Mouse (Mus musculus): ENCODE data around the gene Ifi202b. TPM values are rescaled to one million over a fixed set of nuclear protein-coding genes. Genes with fewer than 3 reads are reported as not detected.
"Not testable (repeated sequence)": the region's sequence is repeated elsewhere in the genome, so short reads cannot be mapped to it uniquely, and the experiment has no call there.

Gene Ifi202b
- polyA plus RNA-seq (2016; fragmentation: Nextera tagmentation; extraction: Ambion mirVana), result not detected in 2 replicates

DNA sequence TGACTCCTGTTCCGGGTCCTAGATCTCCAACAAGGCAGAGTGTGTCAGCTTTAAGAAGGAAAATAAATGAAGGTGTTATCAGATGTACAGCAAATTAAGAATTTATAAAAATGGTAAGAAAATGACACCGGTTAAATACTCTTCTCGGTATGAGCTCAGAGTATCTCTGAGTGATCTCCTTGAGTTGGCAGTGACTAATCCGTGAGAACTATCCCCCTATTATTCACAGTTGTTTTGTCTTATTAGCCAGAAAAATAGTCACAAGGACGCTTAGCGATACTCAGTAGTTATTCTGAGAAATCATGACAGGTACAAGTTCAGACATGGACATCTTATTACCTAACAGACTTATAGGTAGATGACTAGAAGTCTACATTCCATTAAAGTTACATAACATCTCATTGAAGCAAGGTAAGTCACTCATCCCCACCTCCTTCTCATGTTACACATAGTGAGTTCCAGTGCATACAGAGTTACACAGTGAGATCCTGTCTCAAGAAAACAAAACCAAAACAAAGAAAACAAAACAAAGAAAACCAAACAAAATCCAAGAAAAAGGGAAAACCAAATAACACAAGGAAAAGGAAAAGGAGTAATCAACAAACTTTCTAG lies at the start of gene Ifi202b:
TSS of gene Ifi202b (minus strand) at position 51 of the 612 bp plus-strand sequence.
- WGBS, result 88% methylated on average over 6 of the region's 6 CpGs
- H3K9me3 ChIP-seq; H3K27ac ChIP-seq; H3K27me3 ChIP-seq (ENCODE audit: insufficient read depth, poor library complexity, severe bottlenecking); DNase-seq (ENCODE audit: low spot score); H3K4me1 ChIP-seq (replicated peaks); H3K36me3 ChIP-seq; H3K4me3 ChIP-seq: not testable (repeated sequence)

DNA sequence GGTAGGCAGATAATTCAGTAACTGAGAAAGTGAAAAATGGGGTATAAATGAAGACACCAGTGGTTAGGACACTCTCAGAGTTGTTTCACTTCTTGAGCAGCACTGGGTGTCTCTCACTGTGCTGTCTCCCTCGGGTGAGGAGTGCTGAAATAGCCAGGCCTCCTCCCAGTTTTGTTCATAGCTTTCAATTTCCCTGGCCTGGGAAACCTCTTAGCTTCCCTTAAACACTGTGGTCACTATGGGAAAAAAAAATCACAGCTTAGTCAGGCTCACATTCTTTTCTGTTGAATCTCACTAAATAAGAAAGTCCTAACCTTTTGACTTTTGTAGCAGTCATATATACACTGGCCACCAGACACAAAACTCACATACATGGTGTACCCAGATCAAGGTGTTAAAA lies 49.2 kb upstream of the Ifi202b start, which contains the start of gene Ifi205:
TSS of gene Ifi205 (minus strand) at position 113 of the 400 bp plus-strand sequence.
- Histone ChIP-seq H3K9me3 (no peaks in the 10 kb centered on the region), H3K27ac (no peak within 1 kb of the TSS), H3K4me1 (replicated peaks) (no peaks in the 10 kb centered on the region), H3K27me3 (ENCODE audit: insufficient read depth, poor library complexity, severe bottlenecking) (no peaks in the 10 kb centered on the region), H3K4me3 (no peak within 1 kb of the TSS), H3K36me3 (no peaks in the 10 kb centered on the region)
- WGBS, result 57% methylated on average over 1 of the region's 1 CpGs
- no peak for DNase-seq (ENCODE audit: low spot score)

DNA sequence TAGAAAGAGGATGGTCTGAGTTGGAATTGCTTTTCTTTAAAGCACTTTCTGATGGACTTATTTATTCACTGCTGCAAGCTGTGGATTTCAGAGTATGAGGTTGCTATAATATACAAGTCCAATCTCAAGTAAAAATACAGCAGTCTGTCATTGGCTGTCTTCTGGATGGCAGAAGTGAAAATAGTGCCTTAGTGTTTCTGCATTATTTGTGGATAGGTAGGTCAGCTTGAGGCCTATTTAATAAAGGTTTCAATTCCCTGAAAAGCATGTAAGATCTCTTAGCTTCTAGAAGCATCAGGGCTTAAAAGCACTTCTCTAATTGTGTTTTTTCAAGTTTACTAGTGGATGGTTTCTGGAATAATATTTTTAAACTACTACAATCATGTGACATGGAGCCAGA lies 24.5 kb upstream of the Ifi202b start:
- not testable (repeated sequence) for H3K36me3 ChIP-seq; H3K27ac ChIP-seq; H3K27me3 ChIP-seq (ENCODE audit: insufficient read depth, poor library complexity, severe bottlenecking); H3K9me3 ChIP-seq; DNase-seq (ENCODE audit: low spot score); H3K4me1 ChIP-seq (replicated peaks); H3K4me3 ChIP-seq

DNA sequence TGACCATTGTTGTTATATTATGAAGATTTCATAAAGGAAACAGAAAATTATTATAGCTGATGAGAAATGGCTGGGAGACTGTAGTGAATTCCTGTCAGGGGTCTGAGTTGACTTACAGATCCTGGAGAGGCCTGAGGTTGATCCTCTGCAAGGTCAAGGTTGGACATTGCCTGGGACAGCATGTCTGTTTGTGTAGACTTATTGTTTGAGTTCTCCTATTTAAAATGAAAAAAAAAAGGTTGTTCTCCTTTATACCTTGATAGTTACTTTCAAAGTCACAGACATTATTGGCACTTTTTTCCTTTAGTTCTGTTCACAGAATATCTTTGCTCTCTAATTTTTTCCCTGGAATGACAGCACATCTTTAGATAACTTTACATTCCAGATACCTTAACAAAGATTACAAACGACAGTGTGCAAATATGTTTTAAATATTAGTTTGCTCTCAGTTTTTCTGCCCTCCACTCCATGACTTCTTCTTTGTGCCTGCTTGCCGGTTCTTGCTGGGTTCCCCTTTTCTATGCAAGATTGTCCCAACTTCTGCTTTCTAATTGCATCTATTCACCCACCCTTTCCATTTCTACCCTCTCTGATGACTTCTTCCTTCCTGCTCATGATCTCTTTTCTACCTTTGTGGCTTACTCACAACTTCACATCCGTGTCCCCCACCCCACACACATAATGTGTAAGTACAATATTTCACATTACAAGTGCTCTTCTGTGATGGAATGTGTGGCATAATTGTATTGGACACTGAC lies 22.0 kb upstream of the Ifi202b start:
- H3K27ac ChIP-seq; DNase-seq (ENCODE audit: low spot score); H3K4me1 ChIP-seq (replicated peaks); H3K36me3 ChIP-seq; H3K27me3 ChIP-seq (ENCODE audit: insufficient read depth, poor library complexity, severe bottlenecking); H3K9me3 ChIP-seq; H3K4me3 ChIP-seq: not testable (repeated sequence)
- WGBS, result 84% methylated on average over 2 of the region's 3 CpGs

DNA sequence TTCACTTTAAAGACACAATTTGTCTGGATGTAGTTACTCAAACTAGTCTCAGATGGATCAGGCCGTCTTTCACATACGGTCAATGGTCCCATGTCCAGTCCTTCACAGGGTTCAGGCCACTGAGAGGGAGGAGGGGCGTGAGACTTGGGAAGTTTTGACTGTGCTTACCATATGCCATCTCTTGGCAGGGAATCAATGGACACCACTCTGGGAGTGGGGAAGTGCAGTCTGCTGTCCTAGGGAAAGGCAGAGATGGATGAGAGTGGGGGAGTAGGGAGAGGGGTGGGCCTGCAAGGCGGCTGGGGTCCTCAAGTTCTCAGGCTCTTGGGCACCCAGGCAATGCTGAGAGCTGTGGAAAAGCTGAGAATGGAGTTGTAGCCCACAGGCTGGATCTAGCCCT lies 12.5 kb upstream of the Ifi202b start:
- H3K4me1 ChIP-seq (replicated peaks), result no peaks in the 10 kb centered on the region
- H3K4me3 ChIP-seq, result no peak overlapping the region
- no peaks in the 10 kb centered on the region for H3K9me3 ChIP-seq
- H3K36me3 ChIP-seq, result no peaks in the 10 kb centered on the region
- no peaks in the 10 kb centered on the region for H3K27me3 ChIP-seq (ENCODE audit: insufficient read depth, poor library complexity, severe bottlenecking)
- DNase-seq (ENCODE audit: low spot score), result no peak
- no peak overlapping the region for H3K27ac ChIP-seq
- 88% methylated on average over 4 of the region's 4 CpGs for WGBS

DNA sequence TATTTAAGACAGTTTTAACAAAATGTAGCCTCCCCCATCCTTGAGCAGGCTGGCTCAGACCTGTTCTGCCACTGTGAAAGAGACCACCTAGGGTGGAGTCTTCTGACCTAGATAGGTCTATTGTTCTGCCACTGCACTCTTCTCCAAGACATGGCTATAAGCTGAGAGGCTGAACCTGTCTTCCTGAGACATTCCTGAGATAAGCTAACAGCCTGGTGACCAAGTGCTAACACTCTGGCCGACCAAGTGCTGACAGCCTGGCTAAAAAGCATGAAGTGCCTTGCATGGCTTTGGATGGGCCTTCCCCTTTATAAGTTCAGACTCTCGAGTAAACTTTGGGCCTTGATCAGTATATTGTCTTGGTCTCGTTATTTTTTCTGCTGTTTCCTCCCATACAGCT lies 1.5 kb downstream of the Ifi202b start:
- not testable (repeated sequence) for DNase-seq (ENCODE audit: low spot score); H3K27me3 ChIP-seq (ENCODE audit: insufficient read depth, poor library complexity, severe bottlenecking); H3K4me3 ChIP-seq; H3K4me1 ChIP-seq (replicated peaks); H3K36me3 ChIP-seq; H3K9me3 ChIP-seq; H3K27ac ChIP-seq
- WGBS, result 64% methylated on average over 3 of the region's 3 CpGs

DNA sequence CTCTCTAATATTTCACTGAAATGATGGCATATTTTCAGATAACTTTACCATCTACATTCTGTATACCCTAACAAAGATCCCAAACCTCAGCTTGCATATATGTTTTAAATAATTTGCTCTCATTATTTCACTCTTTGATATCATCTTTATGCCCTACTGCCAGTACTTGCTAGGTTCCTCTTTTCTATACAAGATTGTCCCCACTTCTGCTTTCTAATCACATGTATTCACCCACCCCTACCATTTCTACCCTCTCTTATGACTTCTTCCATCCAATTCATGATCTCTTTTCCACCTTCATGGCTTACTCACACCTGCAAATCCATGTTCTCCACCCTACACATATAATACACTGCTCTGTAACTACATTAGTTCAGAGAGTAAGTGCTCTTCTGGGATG lies 4.9 kb downstream of the Ifi202b start:
- no peak for DNase-seq (ENCODE audit: low spot score)
- Histone ChIP-seq H3K4me1 (replicated peaks) (no peaks in the 10 kb centered on the region), H3K4me3 (no peak overlapping the region), H3K36me3 (no peaks in the 10 kb centered on the region), H3K27me3 (ENCODE audit: insufficient read depth, poor library complexity, severe bottlenecking) (no peaks in the 10 kb centered on the region), H3K27ac (no peak overlapping the region), H3K9me3 (no peaks in the 10 kb centered on the region)

DNA sequence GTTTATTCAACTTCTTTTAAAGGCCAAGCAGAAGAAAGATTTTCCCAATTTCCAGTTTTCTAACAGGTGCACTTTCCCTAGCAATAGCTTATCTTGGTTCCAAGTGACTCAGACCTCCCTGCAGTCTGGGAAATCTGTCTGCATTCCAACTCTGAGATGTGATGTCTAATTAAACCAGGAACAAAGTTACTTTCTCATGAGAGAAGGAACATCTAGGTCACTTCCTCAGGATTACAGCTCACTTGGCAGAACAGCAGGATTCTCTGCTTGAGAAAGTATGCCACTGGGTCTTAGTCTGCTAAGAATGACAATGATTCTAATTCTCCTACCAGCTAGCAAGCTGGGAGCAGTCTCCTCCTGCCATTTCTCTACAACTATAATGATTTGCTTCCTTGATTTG lies 9.4 kb downstream of the Ifi202b start:
- H3K27ac ChIP-seq, result no peak overlapping the region
- H3K9me3 ChIP-seq, result no peaks in the 10 kb centered on the region
- no peaks in the 10 kb centered on the region for H3K4me1 ChIP-seq (replicated peaks)
- no peak overlapping the region for H3K4me3 ChIP-seq
- H3K27me3 ChIP-seq (ENCODE audit: insufficient read depth, poor library complexity, severe bottlenecking), result no peaks in the 10 kb centered on the region
- no peaks in the 10 kb centered on the region for H3K36me3 ChIP-seq
- DNase-seq (ENCODE audit: low spot score), result no peak

DNA sequence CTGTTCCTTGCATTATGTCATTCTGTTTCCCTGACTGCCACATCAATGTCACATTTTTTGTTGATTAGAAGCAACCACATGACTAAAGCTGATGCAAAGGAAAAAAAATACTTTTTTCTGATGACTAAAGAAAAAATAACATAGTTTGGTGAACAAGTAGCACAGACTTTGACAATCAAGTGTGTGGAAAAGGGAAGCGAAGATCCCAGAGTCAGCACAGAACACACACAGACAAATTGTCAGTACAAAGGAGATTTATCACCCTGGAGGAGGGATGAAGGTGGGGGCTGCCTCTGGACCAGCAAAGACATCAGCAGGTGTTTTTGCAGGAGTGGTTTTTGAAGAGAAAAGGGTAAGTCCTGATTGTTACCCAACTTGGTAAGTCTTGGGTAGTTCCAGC lies 21.1 kb downstream of the Ifi202b start:
- H3K4me3 ChIP-seq; H3K36me3 ChIP-seq; H3K4me1 ChIP-seq (replicated peaks); H3K27me3 ChIP-seq (ENCODE audit: insufficient read depth, poor library complexity, severe bottlenecking); H3K27ac ChIP-seq; H3K9me3 ChIP-seq; DNase-seq (ENCODE audit: low spot score): not testable (repeated sequence)
- WGBS, result 90% methylated on average over 1 of the region's 1 CpGs

DNA sequence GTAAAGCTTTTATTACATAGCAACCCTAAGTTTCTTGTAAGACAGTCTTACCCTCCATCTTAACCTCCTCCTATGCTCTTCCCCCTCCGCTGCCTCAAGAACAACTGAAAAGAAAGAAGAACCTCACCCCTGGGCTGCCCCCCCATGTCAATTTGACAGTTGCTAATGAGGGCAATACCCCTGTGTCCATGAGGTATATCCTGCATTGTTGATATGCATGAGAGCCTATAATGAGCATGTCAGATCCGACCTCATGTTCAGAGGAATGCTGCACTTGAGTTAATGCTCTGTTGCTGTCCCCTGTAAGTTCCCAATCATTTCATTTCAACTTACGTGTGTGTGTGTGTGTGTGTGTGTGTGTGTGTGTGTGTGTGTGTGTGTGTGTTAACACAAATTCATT lies 22.5 kb downstream of the Ifi202b start:
- not testable (repeated sequence) for H3K36me3 ChIP-seq, H3K4me3 ChIP-seq
- 68% methylated on average over 3 of the region's 3 CpGs for WGBS

DNA sequence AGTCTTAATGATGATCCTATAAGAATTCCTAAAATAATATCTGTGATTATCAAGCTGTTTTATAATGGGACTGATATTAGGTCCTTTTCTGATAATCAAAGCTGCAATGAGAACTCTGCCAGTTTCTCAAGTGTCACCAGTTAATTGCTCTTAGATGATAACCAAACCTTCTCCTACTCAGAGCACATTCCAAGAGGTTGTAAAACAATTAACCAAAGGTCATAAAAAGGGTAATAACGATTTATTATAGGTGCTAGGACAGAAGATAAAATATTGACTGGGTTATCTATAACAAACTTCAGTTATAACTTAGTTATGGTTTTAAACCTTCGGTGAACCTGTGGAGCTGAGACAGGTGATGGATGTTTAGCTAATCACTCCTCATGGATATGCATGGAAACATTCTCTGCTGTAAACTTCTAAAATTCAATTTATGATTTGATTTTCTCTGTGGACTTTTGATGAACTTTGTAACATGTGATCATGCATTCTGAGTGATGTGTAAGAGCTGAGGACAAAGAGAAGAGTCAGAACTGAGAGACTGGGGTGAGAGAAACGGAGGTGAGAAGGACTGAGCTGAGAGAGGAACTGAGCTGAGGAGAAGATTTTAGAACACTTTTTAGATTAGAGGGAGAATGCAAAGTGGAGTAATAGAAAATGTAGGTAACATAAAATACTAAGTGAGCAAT lies 26.6 kb downstream of the Ifi202b start:
- H3K27ac ChIP-seq; H3K4me3 ChIP-seq; H3K9me3 ChIP-seq; DNase-seq (ENCODE audit: low spot score); H3K36me3 ChIP-seq; H3K27me3 ChIP-seq (ENCODE audit: insufficient read depth, poor library complexity, severe bottlenecking); H3K4me1 ChIP-seq (replicated peaks): not testable (repeated sequence)
- WGBS, result 75% methylated on average over 3 of the region's 3 CpGs

More for the DNA sequence above, 22.5 kb downstream of the Ifi202b start:
- H3K4me1 ChIP-seq (replicated peaks); H3K27ac ChIP-seq; DNase-seq (ENCODE audit: low spot score); H3K27me3 ChIP-seq (ENCODE audit: insufficient read depth, poor library complexity, severe bottlenecking); H3K9me3 ChIP-seq: not testable (repeated sequence)

DNA sequence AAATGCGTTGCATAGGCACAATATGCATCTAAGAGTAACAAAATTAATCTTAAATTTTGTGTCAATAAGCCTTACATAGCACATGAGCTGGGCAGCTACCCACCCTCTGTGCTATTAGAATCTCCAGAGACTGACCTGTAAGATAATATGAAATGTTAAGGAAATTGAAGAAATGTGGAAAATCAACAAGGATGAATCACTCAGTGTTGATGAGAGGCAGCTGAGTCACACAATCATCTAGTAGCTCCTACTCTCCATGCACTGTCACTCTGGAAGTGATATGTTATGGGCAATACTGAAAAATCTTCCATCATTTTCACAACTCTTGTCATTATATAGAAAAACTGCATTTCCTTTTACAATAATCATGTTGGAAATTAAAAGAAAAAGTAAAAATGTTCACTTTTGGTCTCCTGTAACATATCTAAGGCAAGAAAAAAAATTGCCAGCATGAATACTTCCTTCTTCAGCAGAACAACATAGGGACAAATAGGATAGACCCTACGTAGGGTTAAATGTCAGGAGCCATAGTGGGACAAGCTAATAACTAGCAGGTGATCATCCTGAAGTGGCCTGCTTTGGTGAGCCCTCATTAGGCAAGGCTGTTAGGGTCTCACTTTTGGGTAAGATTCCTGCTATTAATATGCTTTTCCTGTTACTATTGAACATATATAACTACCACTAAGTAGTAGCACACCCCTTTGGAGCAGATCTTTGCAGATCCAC lies 27.3 kb downstream of the Ifi202b start:
- Histone ChIP-seq H3K4me1 (replicated peaks) (no peaks in the 10 kb centered on the region), H3K36me3 (no peaks in the 10 kb centered on the region), H3K27ac (no peak overlapping the region), H3K27me3 (ENCODE audit: insufficient read depth, poor library complexity, severe bottlenecking) (no peaks in the 10 kb centered on the region), H3K4me3 (no peak overlapping the region), H3K9me3 (no peaks in the 10 kb centered on the region)
- DNase-seq (ENCODE audit: low spot score), result no peak
- WGBS, result 87% methylated on average over 2 of the region's 2 CpGs

DNA sequence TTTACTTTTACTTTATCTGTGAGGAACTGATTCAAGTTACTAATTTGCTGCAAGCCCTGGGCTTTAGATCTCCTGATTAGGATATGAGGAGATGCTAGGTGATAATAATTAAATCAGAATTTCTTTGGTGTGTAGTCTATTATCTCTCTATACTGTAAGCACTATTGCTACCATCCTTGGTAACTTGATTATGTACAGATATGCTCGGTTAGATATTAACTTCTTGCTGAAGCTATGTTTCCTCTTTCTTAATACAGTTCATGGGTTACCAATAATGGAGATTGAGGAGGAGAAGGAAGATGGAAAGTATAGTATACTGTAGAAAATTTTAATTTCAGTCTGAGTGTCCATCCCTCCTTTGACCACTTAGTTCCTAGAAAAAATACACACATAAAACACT lies 29.0 kb downstream of the Ifi202b start:
- no peaks in the 10 kb centered on the region for H3K9me3 ChIP-seq
- no peak for DNase-seq (ENCODE audit: low spot score)
- H3K4me1 ChIP-seq (replicated peaks), result no peaks in the 10 kb centered on the region
- WGBS, result 87% methylated on average over 1 of the region's 1 CpGs
- no peaks in the 10 kb centered on the region for H3K36me3 ChIP-seq
- H3K4me3 ChIP-seq, result no peak overlapping the region
- H3K27ac ChIP-seq, result no peak overlapping the region
- no peaks in the 10 kb centered on the region for H3K27me3 ChIP-seq (ENCODE audit: insufficient read depth, poor library complexity, severe bottlenecking)
